Mouse (Mus musculus) hindbrain, postnatal 0 days (tissue): ENCODE measurements around the gene Atp2a2. TPM values are rescaled to one million over a fixed set of nuclear protein-coding genes. Genes with fewer than 3 reads are reported as not detected.

Source experiments
- ATAC-seq: fragments of 200-750 bp; cut with Nextera tagmentation; 2 replicates; pipeline ENCODE4 v1.8.0; 2017; ENCODE audit warnings: mild to moderate bottlenecking, moderate TSS enrichment, moderate library complexity
- DNase-seq: peaks from one replicate; pipeline ENCODE4 v3.0.0-alpha.2; 2015; ENCODE audit warnings: low spot score
- H3K27ac ChIP-seq: fragments of 300-500 bp; sonication (generic); 2 replicates; pipeline ENCODE4 v1.5.1; 2014; ENCODE audit warnings: mild to moderate bottlenecking
- H3K27me3 ChIP-seq: fragments of 300-500 bp; sonication (generic); 2 replicates; pipeline ENCODE4 v1.6.1; 2014; ENCODE audit warnings: low read length, mixed read lengths; ENCODE audit not compliant: insufficient read depth
- H3K36me3 ChIP-seq: fragments of 300-500 bp; sonication (generic); 2 replicates; pipeline ENCODE4 v1.6.1; 2014; ENCODE audit warnings: low read length, mixed read lengths; ENCODE audit not compliant: insufficient read depth
- H3K4me1 ChIP-seq: fragments of 300-500 bp; sonication (generic); 2 replicates; pipeline ENCODE4 v1.6.1; 2014; ENCODE audit warnings: antibody characterized with exemption, low read length, mixed read lengths; ENCODE audit not compliant: insufficient read depth
- H3K4me2 ChIP-seq: fragments of 300-500 bp; sonication (generic); 2 replicates; pipeline ENCODE4 v1.6.1; 2014; ENCODE audit warnings: low read depth, mild to moderate bottlenecking, low read length, moderate library complexity, mixed read lengths
- H3K4me3 ChIP-seq: fragments of 300-500 bp; sonication (generic); 2 replicates; pipeline ENCODE4 v1.5.1; 2014; ENCODE audit warnings: low read length
- H3K9ac ChIP-seq: fragments of 300-500 bp; sonication (generic); replicated peaks from 2 replicates; pipeline ENCODE4 v1.6.1; 2014; ENCODE audit warnings: mild to moderate bottlenecking, low read length, moderate library complexity, mixed read lengths
- H3K9me3 ChIP-seq: fragments of 300-500 bp; sonication (generic); 2 replicates; pipeline ENCODE4 v1.6.1; 2016; ENCODE audit warnings: low read length, mixed read lengths
- CTCF ChIP-seq: IDR thresholded peaks from 2 replicates; pipeline ENCODE4 v1.5.1; 2016; ENCODE audit warnings: antibody characterized with exemption, control low read depth, low read depth
- WGBS: fragments of 180-500 bp; shearing (Covaris S2); extraction: QIAGEN DNeasy Blood & Tissue Kit; methylation state at CpG from one replicate; pipeline ENCODE4 v1.1.7; 2014; 5-methylcytosine and 5-hydroxymethylcytosine counted together
- polyA plus RNA-seq: library from polyadenylated mRNA; unstranded; fragments of >200 nt; fragmentation: Nextera tagmentation; extraction: Ambion mirVana; gene quantifications from 2 replicates; pipeline ENCODE4 v1.2.1, GENCODE M21; 2015
- total RNA-seq: library from RNA; depleted of rRNA; stranded (reverse); fragments of >200 nt; gene quantifications from 2 replicates; pipeline ENCODE4 v1.2.3, GENCODE M21; 2014; rRNA removed

The Atp2a2 gene
- total RNA-seq (200 and 204 TPM in 2 replicates), polyA plus RNA-seq (46.2 and 47.4 TPM in 2 replicates)

DNA sequence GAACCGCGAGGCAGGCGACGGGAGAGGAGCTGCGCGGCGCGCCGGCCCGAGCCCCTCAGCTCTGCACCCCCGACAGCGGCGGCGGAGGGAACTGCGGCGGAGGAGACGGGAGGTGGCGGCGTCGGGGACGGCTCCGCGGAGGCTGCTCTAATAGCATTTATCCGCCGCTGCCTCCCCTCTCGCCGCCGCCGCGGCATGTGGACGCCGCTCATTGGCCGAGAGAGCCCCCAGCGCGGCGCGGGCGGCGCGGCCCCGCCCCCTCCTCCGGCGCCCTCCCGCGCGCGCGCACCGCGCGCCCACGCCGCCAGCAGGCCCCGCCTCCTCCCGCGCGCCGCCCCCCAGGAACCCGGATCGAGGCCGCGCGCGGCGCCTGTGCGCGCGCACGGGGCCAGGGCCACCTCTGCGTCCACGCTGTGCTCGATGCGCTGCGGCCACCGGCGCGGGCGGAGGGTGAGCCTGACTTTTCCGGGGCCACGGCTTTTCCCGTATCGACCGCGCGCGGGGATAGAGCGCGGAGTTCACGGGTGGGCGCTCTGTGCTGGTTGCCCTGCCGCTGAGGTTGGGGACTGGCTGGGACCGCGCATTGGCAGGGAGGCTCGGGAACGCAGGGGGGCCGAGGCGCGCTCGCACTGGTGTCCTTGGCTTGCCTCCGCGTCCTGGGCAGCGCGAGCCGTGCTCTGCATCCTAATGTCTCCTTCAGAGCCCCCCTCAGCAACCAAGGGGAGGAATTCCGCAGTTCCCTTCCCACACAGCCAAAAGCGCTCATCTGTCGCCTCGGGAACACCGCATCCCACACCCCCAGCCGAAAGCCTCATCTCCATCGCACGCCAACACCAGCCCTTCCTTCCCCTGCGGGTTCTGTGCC lies at the start of gene Atp2a2:
TSS of gene Atp2a2 (minus strand) at position 149 of the 865 bp plus-strand sequence.
- Histone ChIP-seq H3K27me3 (no peaks in the 10 kb centered on the region), H3K9ac (peak within 1 kb of the TSS; percentile 99), H3K36me3 (0 out of 2 replicates have a peak, but pooled peaks cover 3% of the 10 kb centered on the region), H3K4me2 (peak within 1 kb of the TSS; percentile 81), H3K9me3 (no peaks in the 10 kb centered on the region), H3K27ac (peak within 1 kb of the TSS; percentile 99), H3K4me1 (peaks cover 17% of the 10 kb centered on the region), H3K4me3 (peak within 1 kb of the TSS; percentile 98)
- ATAC-seq (peak; percentile 93), DNase-seq (peak; percentile 98)
- under 1% methylated on average over 65 of the region's 113 CpGs for WGBS
- TF ChIP-seq CTCF = peak; percentile 28; the same call in 1 of the 2 replicates

DNA sequence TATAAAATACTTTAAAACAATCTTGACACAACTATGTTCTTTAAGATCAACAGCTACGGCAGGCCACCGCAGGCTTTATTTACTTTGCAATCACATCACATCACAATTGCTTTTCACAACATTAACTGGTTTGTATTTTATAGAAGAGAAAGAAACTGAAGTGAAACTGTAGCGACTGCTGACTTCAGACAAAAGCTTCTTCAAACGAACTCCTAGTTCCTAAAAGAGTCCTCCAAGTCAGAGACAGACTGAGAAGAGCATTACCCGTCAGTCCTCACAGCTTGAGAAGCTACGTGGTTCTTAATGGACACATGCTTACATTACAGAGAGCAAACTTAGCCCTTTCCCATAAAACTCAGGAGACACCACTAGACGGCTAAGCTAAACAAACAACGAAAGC lies 48.4 kb upstream of the Atp2a2 start:
- no peak overlapping the region for H3K4me3 ChIP-seq
- no peaks in the 10 kb centered on the region for H3K36me3 ChIP-seq
- no peak for TF ChIP-seq CTCF
- ATAC-seq = no peak
- H3K9me3 ChIP-seq = no peaks in the 10 kb centered on the region
- WGBS = 59% methylated on average over 8 of the region's 8 CpGs
- no peak overlapping the region for H3K4me2 ChIP-seq
- H3K4me1 ChIP-seq = no peaks in the 10 kb centered on the region
- H3K27ac ChIP-seq = no peak overlapping the region
- no peak for DNase-seq
- no peak overlapping the region for H3K9ac ChIP-seq
- H3K27me3 ChIP-seq = no peaks in the 10 kb centered on the region

DNA sequence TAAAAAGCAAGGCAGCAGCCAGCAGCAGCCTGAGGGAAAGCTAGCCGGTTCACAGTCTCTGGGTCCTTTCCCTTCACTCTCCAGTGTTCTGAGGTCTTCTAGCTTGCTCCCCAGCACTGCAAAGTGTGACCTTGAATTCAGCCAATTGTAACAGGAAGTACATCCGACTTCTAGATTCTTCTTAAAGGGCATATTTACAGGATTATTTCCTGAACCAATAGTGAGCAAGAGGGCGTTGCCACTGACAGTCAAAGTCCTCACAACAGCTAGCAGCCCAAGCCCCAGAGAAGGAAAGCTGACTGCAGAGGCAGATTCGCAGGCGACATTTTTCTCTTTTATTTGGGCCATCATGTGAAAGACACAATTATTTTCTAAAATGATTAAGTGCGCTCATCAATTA lies 46.6 kb upstream of the Atp2a2 start:
- no peaks in the 10 kb centered on the region for H3K27me3 ChIP-seq
- H3K4me1 ChIP-seq = no peaks in the 10 kb centered on the region
- H3K4me2 ChIP-seq = no peak overlapping the region
- 69% methylated on average over 6 of the region's 6 CpGs for WGBS
- no peaks in the 10 kb centered on the region for H3K9me3 ChIP-seq
- no peaks in the 10 kb centered on the region for H3K36me3 ChIP-seq
- H3K4me3 ChIP-seq = no peak overlapping the region
- ATAC-seq = no peak
- no peak for TF ChIP-seq CTCF
- H3K27ac ChIP-seq = no peak overlapping the region
- no peak for DNase-seq
- H3K9ac ChIP-seq = no peak overlapping the region

DNA sequence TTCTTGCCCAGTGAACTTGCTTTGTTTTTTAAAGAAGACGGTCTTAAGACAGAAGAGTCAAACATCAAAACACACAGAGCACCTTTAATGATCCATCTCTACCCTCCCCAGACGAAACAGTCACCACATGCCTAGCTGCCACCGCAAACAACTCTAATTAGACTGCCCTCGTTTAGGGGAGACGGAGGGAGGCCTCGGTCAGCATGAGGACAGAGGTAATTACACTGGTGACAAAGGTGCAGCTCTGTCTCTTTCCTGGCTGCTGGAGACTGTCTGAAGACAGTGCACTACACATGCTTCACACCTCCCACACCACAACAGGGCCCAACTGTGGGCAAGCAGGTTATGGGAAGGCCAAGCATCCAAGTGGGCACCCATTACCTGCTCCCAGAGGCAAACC lies 45.8 kb upstream of the Atp2a2 start:
- no peaks in the 10 kb centered on the region for H3K9me3 ChIP-seq
- no peaks in the 10 kb centered on the region for H3K36me3 ChIP-seq
- H3K4me3 ChIP-seq = no peak overlapping the region
- 63% methylated on average over 6 of the region's 6 CpGs for WGBS
- ATAC-seq (no peak), DNase-seq (no peak)
- H3K4me2 ChIP-seq = no peak overlapping the region
- H3K27ac ChIP-seq = no peak overlapping the region
- no peaks in the 10 kb centered on the region for H3K4me1 ChIP-seq
- H3K9ac ChIP-seq = no peak overlapping the region
- no peak for TF ChIP-seq CTCF
- no peaks in the 10 kb centered on the region for H3K27me3 ChIP-seq

DNA sequence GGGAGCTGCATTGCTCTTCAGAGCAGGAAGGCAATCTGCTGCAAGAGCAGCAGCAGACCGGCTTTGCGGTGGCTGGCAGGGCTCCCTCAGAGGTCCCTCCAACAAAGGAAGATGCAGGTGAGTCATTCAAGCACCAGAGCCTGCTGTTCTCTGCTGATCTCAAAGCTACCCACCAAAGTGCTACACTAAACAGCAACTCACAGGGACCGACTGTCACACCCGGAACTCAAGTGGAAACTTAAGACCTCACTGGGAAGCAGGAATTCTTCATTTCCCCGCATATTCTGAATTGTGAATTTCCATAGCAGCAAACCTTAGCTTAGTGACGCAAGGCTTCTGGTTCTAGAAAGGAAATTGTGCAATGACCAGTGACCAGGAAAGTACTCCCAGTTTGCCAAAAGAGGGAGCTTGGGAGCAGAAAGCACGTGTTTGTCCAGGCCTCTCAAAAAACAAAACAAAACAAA lies 45.3 kb upstream of the Atp2a2 start:
- Histone ChIP-seq H3K4me2 (no peak overlapping the region), H3K9me3 (no peaks in the 10 kb centered on the region), H3K27ac (peak overlapping the region; percentile 54; the same call in 1 of the 2 replicates), H3K36me3 (no peaks in the 10 kb centered on the region), H3K4me3 (no peak overlapping the region), H3K27me3 (no peaks in the 10 kb centered on the region), H3K4me1 (no peaks in the 10 kb centered on the region), H3K9ac (no peak overlapping the region)
- DNase-seq = peak; percentile 68
- WGBS = 49% methylated on average over 7 of the region's 7 CpGs
- no peak for ATAC-seq
- TF ChIP-seq CTCF = peak; percentile 65

DNA sequence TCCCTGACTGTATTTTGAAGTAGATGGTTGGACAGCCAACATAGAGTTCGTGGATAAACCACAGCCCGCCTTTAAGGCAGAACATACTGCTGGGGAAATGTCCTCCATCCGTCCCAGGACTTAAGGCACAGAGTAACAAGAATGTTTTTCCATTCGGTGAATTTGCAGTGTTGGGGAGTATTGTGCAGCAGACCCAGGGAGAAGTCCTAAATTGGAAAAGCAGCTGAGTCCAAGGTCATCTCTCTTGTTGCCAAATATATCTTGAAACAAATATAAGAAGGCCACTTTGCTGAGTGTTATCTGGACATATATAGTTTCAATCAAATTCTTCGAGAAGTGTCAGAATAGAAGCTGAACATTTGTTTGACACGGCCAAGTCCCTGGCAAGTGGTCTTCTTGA lies 41.4 kb upstream of the Atp2a2 start:
- DNase-seq = no peak
- no peak for ATAC-seq
- 95% methylated on average over 6 of the region's 6 CpGs for WGBS
- H3K4me2 ChIP-seq = no peak overlapping the region
- no peak overlapping the region for H3K4me3 ChIP-seq
- H3K27ac ChIP-seq = no peak overlapping the region
- no peak overlapping the region for H3K9ac ChIP-seq
- H3K4me1 ChIP-seq = no peaks in the 10 kb centered on the region
- no peaks in the 10 kb centered on the region for H3K9me3 ChIP-seq
- no peaks in the 10 kb centered on the region for H3K36me3 ChIP-seq
- no peak for TF ChIP-seq CTCF
- no peaks in the 10 kb centered on the region for H3K27me3 ChIP-seq

DNA sequence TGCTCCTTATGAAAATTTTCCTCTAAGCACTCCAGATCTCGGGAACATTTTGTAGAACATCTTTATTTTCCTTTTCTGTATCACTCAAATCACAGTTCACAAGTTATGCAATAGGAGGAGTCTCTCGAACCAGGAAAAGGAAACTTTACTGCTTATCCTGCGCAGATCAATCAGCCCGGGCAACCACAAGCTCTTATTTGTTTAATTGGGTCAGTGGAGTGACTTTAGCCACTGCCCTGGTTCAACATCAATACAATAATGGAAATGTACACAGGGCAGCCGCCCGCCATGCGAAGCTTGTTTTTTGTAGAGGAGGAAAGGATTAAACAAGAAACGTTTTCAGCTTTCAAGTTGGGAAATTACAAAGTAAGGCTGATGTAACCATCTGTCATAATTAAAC lies 39.8 kb upstream of the Atp2a2 start:
- Histone ChIP-seq H3K27me3 (no peaks in the 10 kb centered on the region), H3K9me3 (no peaks in the 10 kb centered on the region), H3K4me1 (no peaks in the 10 kb centered on the region), H3K36me3 (no peaks in the 10 kb centered on the region), H3K4me2 (no peak overlapping the region), H3K27ac (no peak overlapping the region), H3K4me3 (no peak overlapping the region), H3K9ac (no peak overlapping the region)
- DNase-seq (no peak), ATAC-seq (no peak)
- WGBS = 88% methylated on average over 8 of the region's 8 CpGs
- no peak for TF ChIP-seq CTCF
